Mouse (Mus musculus) lung, embryonic 14.5 days (tissue): ENCODE results near the gene Celf5. TPM values are rescaled to one million over a fixed set of nuclear protein-coding genes. Genes with fewer than 3 reads are reported as not detected.
A peak's percentile ranks its signal among the peaks of the same experiment; 100 is the strongest.

Experiments used
- ATAC-seq: fragments of 200-750 bp; cut with Nextera tagmentation; 2 replicates; pipeline ENCODE4 v1.8.0; 2017; ENCODE audit warnings: mild to moderate bottlenecking, moderate TSS enrichment, moderate library complexity; ENCODE audit not compliant: insufficient read depth
- DNase-seq: peaks from one replicate; pipeline ENCODE4 v3.0.0-alpha.2; 2015
- H3K27ac ChIP-seq: fragments of 300-500 bp; sonication (generic); 2 replicates; pipeline ENCODE4 v1.5.1; 2014; ENCODE audit warnings: low read depth, mild to moderate bottlenecking, moderate library complexity
- H3K27me3 ChIP-seq: fragments of 300-500 bp; sonication (generic); 2 replicates; pipeline ENCODE4 v1.6.1; 2014; ENCODE audit warnings: low read length, control low read depth; ENCODE audit not compliant: insufficient read depth
- H3K36me3 ChIP-seq: fragments of 300-500 bp; sonication (generic); 2 replicates; pipeline ENCODE4 v1.6.1; 2014; ENCODE audit warnings: control low read depth; ENCODE audit not compliant: insufficient read depth
- H3K4me1 ChIP-seq: fragments of 300-500 bp; sonication (generic); 2 replicates; pipeline ENCODE4 v1.6.1; 2014; ENCODE audit warnings: antibody characterized with exemption, control low read depth; ENCODE audit not compliant: insufficient read depth
- H3K4me2 ChIP-seq: fragments of 300-500 bp; sonication (generic); 2 replicates; pipeline ENCODE4 v1.6.1; 2014; ENCODE audit warnings: mild to moderate bottlenecking
- H3K4me3 ChIP-seq: fragments of 300-500 bp; sonication (generic); 2 replicates; pipeline ENCODE4 v1.5.1; 2014; ENCODE audit warnings: low read depth, low read length
- H3K9ac ChIP-seq: fragments of 300-500 bp; sonication (generic); 2 replicates; pipeline ENCODE4 v1.6.1; 2014
- H3K9me3 ChIP-seq: fragments of 300-500 bp; sonication (generic); 2 replicates; pipeline ENCODE4 v1.6.1; 2016; ENCODE audit warnings: low read depth, low read length, control low read depth
- CTCF ChIP-seq: IDR thresholded peaks from 2 replicates; pipeline ENCODE4 v1.5.1; 2016; ENCODE audit warnings: antibody characterized with exemption, low read depth
- WGBS: fragments of 180-500 bp; shearing (Covaris S2); extraction: QIAGEN DNeasy Blood & Tissue Kit; methylation state at CpG from one replicate; pipeline ENCODE4 v1.1.7; 2014; 5-methylcytosine and 5-hydroxymethylcytosine counted together
- polyA plus RNA-seq: library from polyadenylated mRNA; unstranded; fragments of >200 nt; fragmentation: Nextera tagmentation; extraction: Ambion mirVana; gene quantifications from 2 replicates; pipeline ENCODE4 v1.2.1, GENCODE M21; 2014

Gene Celf5
- polyA plus RNA-seq, 1 experiment from 2014 or later, result 0.09 TPM

- TF ChIP-seq CTCF, result no peak
- Histone ChIP-seq H3K36me3 (no peaks in the 10 kb centered on the region), H3K9ac (no peak overlapping the region), H3K4me1 (no peaks in the 10 kb centered on the region), H3K4me3 (no peak overlapping the region), H3K9me3 (no peaks in the 10 kb centered on the region), H3K4me2 (no peak overlapping the region), H3K27ac (no peak overlapping the region), H3K27me3 (no peaks in the 10 kb centered on the region)
- 73% methylated on average over 6 of the region's 6 CpGs for WGBS
- DNase-seq (peak; percentile 23), ATAC-seq (no peak)
Measured at GRCm38 (mm10) chr10:81519227-81519977, 36.9 kb upstream of the Celf5 start.

DNA sequence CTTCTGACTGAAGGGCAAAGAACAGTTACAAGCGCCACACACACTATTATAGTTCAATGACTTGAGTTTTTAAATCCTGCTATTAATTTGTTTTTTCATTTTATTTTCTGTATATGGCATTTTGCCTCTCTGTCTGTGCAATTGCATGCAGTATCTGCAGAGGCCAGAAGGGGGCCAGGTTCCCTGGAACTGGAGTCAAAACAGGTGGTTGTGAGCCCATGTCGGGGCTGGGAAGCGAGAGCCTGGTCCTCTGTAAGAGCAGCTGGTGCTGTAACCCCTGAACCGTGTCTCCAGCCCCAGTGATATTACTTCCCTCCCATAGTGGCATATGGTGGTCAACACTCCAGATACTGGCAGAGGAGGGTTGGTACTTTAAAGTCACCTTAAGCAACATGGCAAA lies 36.0 kb upstream of the Celf5 start:
- Histone ChIP-seq H3K4me3 (no peak overlapping the region), H3K27me3 (no peaks in the 10 kb centered on the region), H3K4me2 (no peak overlapping the region), H3K9me3 (no peaks in the 10 kb centered on the region), H3K4me1 (no peaks in the 10 kb centered on the region), H3K36me3 (no peaks in the 10 kb centered on the region), H3K27ac (no peak overlapping the region), H3K9ac (no peak overlapping the region)
- ATAC-seq, result no peak
- WGBS, result 11% methylated on average over 4 of the region's 4 CpGs
- TF ChIP-seq CTCF, result peak; percentile 78
- peak; percentile 79 for DNase-seq

DNA sequence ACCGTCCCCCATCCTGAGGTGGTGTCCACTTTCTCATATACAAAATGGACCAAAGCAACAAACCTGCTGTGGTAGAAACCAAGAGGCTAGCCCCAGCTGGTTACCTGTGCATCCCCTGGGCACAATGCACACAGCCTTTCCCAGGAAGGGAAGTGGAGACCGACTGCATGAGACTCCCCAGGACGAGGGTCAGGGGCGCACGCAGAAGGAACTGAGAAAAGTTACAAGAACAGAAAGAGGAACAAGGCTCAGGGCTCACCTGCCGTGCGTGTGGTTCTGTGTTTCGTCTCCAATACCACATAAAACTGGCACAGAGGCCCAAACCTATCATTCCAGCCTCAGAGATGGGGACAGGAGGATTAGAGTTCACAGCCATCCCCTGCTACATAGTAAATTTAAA lies 34.7 kb upstream of the Celf5 start:
- no peaks in the 10 kb centered on the region for H3K36me3 ChIP-seq
- TF ChIP-seq CTCF, result no peak
- H3K4me2 ChIP-seq, result no peak overlapping the region
- no peak overlapping the region for H3K27ac ChIP-seq
- WGBS, result 76% methylated on average over 8 of the region's 8 CpGs
- no peaks in the 10 kb centered on the region for H3K4me1 ChIP-seq
- no peak for ATAC-seq
- no peak overlapping the region for H3K9ac ChIP-seq
- H3K27me3 ChIP-seq, result no peaks in the 10 kb centered on the region
- DNase-seq, result no peak
- no peak overlapping the region for H3K4me3 ChIP-seq
- H3K9me3 ChIP-seq, result no peaks in the 10 kb centered on the region

DNA sequence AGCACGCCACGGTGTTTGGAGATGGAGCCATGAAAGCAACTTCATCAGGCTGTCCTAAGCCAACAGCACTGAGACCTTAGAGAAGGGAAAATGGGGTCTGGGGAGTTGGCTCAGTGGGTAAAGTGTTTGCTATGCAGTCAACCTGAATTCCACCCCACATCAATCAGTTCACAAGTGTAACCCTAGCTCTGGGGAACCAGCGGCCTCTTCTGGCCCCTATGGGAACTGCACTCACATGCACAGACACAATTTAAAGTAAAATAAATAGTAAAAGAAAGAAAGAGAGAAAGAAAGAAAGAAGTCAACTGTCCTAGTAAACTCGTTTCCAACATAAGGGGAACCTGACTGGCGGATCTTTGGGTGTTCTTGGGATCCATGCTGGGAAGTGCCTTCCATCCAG lies 31.3 kb upstream of the Celf5 start:
- Histone ChIP-seq H3K4me1 (no peaks in the 10 kb centered on the region), H3K4me3 (no peak overlapping the region), H3K4me2 (no peak overlapping the region), H3K9ac (no peak overlapping the region), H3K36me3 (no peaks in the 10 kb centered on the region), H3K27me3 (no peaks in the 10 kb centered on the region), H3K27ac (no peak overlapping the region), H3K9me3 (no peaks in the 10 kb centered on the region)
- ATAC-seq (no peak), DNase-seq (no peak)
- WGBS, result 79% methylated on average over 5 of the region's 5 CpGs
- peak; percentile 31 for TF ChIP-seq CTCF

DNA sequence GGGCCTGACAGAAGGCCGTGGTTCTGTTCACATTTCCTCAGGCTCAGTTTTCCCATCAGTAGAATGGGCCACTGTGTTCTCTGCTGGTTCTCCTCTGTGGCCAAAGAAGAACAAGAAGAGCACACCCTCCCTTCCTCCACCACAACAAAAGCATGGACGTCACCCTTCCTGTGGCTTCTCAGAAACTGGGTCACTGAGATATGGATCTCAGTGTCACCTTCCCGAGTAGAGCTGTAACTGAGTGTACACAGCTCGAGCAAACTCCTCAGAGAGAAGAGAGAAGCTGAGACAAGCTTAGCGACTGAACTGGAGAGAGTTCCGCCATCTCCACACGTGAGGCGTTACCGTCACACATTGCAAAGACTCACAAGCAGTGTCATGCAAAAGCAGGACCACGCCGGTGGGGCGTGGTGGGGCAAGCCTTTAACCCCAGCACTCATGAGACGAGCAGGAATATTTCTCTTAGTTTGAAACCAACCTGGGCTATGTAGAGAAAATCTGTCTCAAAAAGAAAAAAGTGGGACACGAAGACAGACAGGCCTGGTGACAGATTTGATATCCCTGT lies 27.8 kb upstream of the Celf5 start:
- Histone ChIP-seq H3K4me2 (no peak overlapping the region), H3K4me1 (no peaks in the 10 kb centered on the region), H3K27me3 (no peaks in the 10 kb centered on the region), H3K9me3 (no peaks in the 10 kb centered on the region), H3K9ac (no peak overlapping the region), H3K27ac (no peak overlapping the region), H3K4me3 (no peak overlapping the region), H3K36me3 (no peaks in the 10 kb centered on the region)
- 71% methylated on average over 14 of the region's 14 CpGs for WGBS
- ATAC-seq, result no peak
- DNase-seq, result no peak
- TF ChIP-seq CTCF, result no peak

- Histone ChIP-seq H3K9me3 (no peaks in the 10 kb centered on the region), H3K9ac (no peak overlapping the region), H3K27me3 (no peaks in the 10 kb centered on the region), H3K4me2 (no peak overlapping the region), H3K36me3 (no peaks in the 10 kb centered on the region), H3K4me3 (no peak overlapping the region), H3K27ac (no peak overlapping the region), H3K4me1 (no peaks in the 10 kb centered on the region)
- DNase-seq (no peak), ATAC-seq (no peak)
- whole genome bisulfite sequencing, result 63% methylated on average over 13 of the region's 13 CpGs
- TF ChIP-seq CTCF, result no peak
Measured at GRCm38 (mm10) chr10:81507691-81508489, 25.4 kb upstream of the Celf5 start.

GRCm38 (mm10) chr10:81507095-81507494 lies 24.6 kb upstream of the Celf5 start:
- TF ChIP-seq CTCF, result no peak
- H3K27ac ChIP-seq, result no peak overlapping the region
- no peaks in the 10 kb centered on the region for H3K27me3 ChIP-seq
- ATAC-seq (no peak), DNase-seq (no peak)
- no peak overlapping the region for H3K4me2 ChIP-seq
- no peak overlapping the region for H3K9ac ChIP-seq
- H3K4me1 ChIP-seq, result no peaks in the 10 kb centered on the region
- H3K4me3 ChIP-seq, result no peak overlapping the region
- H3K9me3 ChIP-seq, result no peaks in the 10 kb centered on the region
- no peaks in the 10 kb centered on the region for H3K36me3 ChIP-seq
- 25% methylated on average over 6 of the region's 6 CpGs for WGBS
